Mouse (Mus musculus): ENCODE results near the gene Zfp275. TPM values are rescaled to one million over a fixed set of nuclear protein-coding genes. Genes with fewer than 3 reads are reported as not detected.

Gene Zfp275
- polyA plus RNA-seq, 1 experiment from 2014 or later, result 14.3 TPM

Other genes with a start within 250 kb of the Zfp275 start
- gene Xlr3a, start 245.5 kb upstream of the Zfp275 start, polyA plus RNA-seq (2016; fragmentation: Nextera tagmentation; extraction: Ambion mirVana), result 1.9 and 2.2 TPM in 2 replicates
- gene Gm14685, start 225.6 kb upstream of the Zfp275 start, polyA plus RNA-seq (2016; fragmentation: Nextera tagmentation; extraction: Ambion mirVana), result not detected in 2 replicates
- not detected in 2 replicates for gene Xlr5b, start 193.8 kb upstream of the Zfp275 start, polyA plus RNA-seq (2016; fragmentation: Nextera tagmentation; extraction: Ambion mirVana)
- gene DXBay18, start 193.2 kb upstream of the Zfp275 start, polyA plus RNA-seq (2016; fragmentation: Nextera tagmentation; extraction: Ambion mirVana), result not detected in 2 replicates
- gene Spin2d, start 165.6 kb upstream of the Zfp275 start, polyA plus RNA-seq (2016; fragmentation: Nextera tagmentation; extraction: Ambion mirVana), result not detected in 2 replicates
- 7.3 and 7.6 TPM in 2 replicates for gene Xlr3b, start 150.4 kb upstream of the Zfp275 start, polyA plus RNA-seq (2016; fragmentation: Nextera tagmentation; extraction: Ambion mirVana)
- gene Xlr4b, start 128.3 kb upstream of the Zfp275 start, polyA plus RNA-seq (2016; fragmentation: Nextera tagmentation; extraction: Ambion mirVana), result 0.96 and 1.2 TPM in 2 replicates
- gene F8a, start 114.3 kb upstream of the Zfp275 start, polyA plus RNA-seq (2016; fragmentation: Nextera tagmentation; extraction: Ambion mirVana), result 10.9 and 11.1 TPM in 2 replicates
- gene Xlr4c, start 99.5 kb upstream of the Zfp275 start, polyA plus RNA-seq (2016; fragmentation: Nextera tagmentation; extraction: Ambion mirVana), result 0.36 TPM in 2 replicates
- not detected in 2 replicates for gene Xlr3c, start 77.2 kb upstream of the Zfp275 start, polyA plus RNA-seq (2016; fragmentation: Nextera tagmentation; extraction: Ambion mirVana)
- not detected in 2 replicates for gene Xlr5a, start 49.6 kb upstream of the Zfp275 start, polyA plus RNA-seq (2016; fragmentation: Nextera tagmentation; extraction: Ambion mirVana)
- not detected in 2 replicates for gene Xlr5c, start 49.6 kb upstream of the Zfp275 start, polyA plus RNA-seq (2016; fragmentation: Nextera tagmentation; extraction: Ambion mirVana)
- not detected in 2 replicates for gene Gm45015, start 5.8 kb upstream of the Zfp275 start, polyA plus RNA-seq (2016; fragmentation: Nextera tagmentation; extraction: Ambion mirVana)
- not detected in 2 replicates for gene Gm18336, start 56.1 kb downstream of the Zfp275 start, polyA plus RNA-seq (2016; fragmentation: Nextera tagmentation; extraction: Ambion mirVana)
- gene Zfp92, start 68.5 kb downstream of the Zfp275 start, polyA plus RNA-seq (2016; fragmentation: Nextera tagmentation; extraction: Ambion mirVana), result not detected in 2 replicates
- not detected in 2 replicates for gene Trex2, start 92.7 kb downstream of the Zfp275 start, polyA plus RNA-seq (2016; fragmentation: Nextera tagmentation; extraction: Ambion mirVana)
- 61.4 and 63.0 TPM in 2 replicates for gene Haus7, start 116.4 kb downstream of the Zfp275 start, polyA plus RNA-seq (2016; fragmentation: Nextera tagmentation; extraction: Ambion mirVana)
- 71.9 and 72.9 TPM in 2 replicates for gene Bgn, start 141.0 kb downstream of the Zfp275 start, polyA plus RNA-seq (2016; fragmentation: Nextera tagmentation; extraction: Ambion mirVana)
- 0.41 and 0.48 TPM in 2 replicates for gene Atp2b3, start 160.5 kb downstream of the Zfp275 start, polyA plus RNA-seq (2016; fragmentation: Nextera tagmentation; extraction: Ambion mirVana)

Data from heart, embryonic 12.5 days (tissue).